Mouse (Mus musculus): ENCODE results near the gene Nxn. TPM values are rescaled to one million over a fixed set of nuclear protein-coding genes. Genes with fewer than 3 reads are reported as not detected.

Nxn gene
- total RNA-seq (2014; fragmentation: Nextera tagmentation): 4.4 TPM in 2 replicates
- 5.0 and 6.0 TPM in 2 replicates for total RNA-seq (2017)
- polyA plus RNA-seq (2012): 4.8 TPM in 2 replicates

DNA sequence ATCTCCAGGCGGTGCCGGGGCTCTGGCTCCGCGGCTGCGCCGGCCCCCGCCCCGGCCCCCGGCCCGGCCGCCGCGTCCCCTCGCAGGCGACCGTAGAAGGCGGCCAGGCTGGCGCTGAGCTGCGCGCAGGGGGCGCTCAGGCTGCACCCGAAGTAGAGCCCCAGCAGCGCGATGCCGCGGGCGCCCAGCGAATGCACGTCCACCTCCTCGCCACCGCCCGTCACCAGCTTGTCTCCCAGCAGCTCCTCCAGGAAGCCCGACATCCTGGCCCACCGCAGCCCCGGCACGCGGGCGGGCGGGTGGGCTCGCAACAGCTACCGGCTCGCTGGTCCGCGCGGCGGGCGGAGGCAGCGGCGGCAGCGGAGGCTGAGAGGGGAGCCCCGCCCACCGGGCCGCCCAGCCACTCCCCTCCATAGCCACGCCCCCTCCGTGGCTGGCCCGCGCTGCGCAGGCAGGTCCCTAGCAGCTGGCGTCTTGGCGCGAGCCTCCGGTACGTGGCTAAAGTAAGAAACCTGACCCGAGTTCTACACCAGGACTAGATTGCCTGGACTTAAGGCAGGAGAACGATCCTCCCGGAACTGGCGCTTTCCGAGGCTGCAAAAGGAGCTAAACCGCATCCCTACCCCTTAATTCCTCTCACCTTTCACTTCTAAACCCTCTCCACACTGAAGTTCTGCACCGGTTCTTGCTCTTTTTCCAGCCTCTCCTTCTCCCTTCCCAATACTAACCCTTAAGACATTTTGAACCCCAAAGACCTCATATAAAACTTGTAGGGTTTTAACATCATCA, at the start of gene Nxn:
Gene Nxn (minus strand): TSS at position 343 of the 789 bp plus-strand sequence.
- peak within 1 kb of the TSS; percentile 80 for H3K4me3 ChIP-seq (ENCODE audit: low read depth, low read length)
- no peaks in the 10 kb centered on the region for H3K36me3 ChIP-seq (replicated peaks)
- TF ChIP-seq GATA2 (IDR thresholded peaks at IDR 0.05; ENCODE audit: borderline replicate concordance, low read depth, low read length) (no peak), CTCF (IDR thresholded peaks at IDR 0.05; ENCODE audit: low read depth, low read length) (no peak), TAL1 (conservative IDR thresholded peaks at IDR 0.05; ENCODE audit: low read depth, low read length) (no peak), GATA1 (IDR thresholded peaks at IDR 0.05; ENCODE audit: borderline replicate concordance, low read length) (no peak), POLR2AphosphoS5 (IDR thresholded peaks at IDR 0.05; ENCODE audit: insufficient replicate concordance, low read depth, low read length) (no peak)
- DNase-seq (ENCODE audit: low spot score): peak; percentile 82
- H3K27me3 ChIP-seq (ENCODE audit: insufficient read depth, low read length): peaks cover 26% of the 10 kb centered on the region
- H3K9me3 ChIP-seq (replicated peaks): no peaks in the 10 kb centered on the region
- peak; percentile 54 for ATAC-seq (ENCODE audit: extremely low read depth, insufficient number of reproducible peaks, low FRiP score, poor library complexity, severe bottlenecking)
- H3K4me1 ChIP-seq (ENCODE audit: insufficient read depth, low read depth, low read length): peaks cover 32% of the 10 kb centered on the region

DNA sequence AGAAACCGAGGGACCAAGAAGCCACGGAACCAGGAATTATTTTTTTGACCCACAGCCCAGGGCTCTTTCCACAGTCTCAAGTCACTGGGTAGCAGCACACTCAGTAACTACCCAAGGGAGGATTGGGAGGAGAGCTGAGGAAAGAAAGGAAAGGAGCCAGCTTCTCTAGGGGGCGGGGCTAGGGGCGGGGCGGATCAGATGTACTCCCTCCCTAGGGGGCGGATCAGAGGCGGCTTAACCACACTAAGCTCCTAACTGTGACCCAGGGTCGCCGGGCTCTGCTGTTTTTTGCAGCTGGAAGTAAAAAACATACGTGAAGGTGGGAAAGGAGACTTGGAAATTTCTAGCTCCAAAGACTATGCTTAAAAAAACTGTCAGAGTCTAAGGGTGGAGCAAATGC, 47.3 kb upstream of the Nxn start:
- Histone ChIP-seq H3K4me3 (ENCODE audit: low read depth, low read length) (no peak overlapping the region), H3K36me3 (replicated peaks) (no peaks in the 10 kb centered on the region), H3K9me3 (replicated peaks) (no peaks in the 10 kb centered on the region), H3K27me3 (ENCODE audit: insufficient read depth, low read length) (peaks cover 64% of the 10 kb centered on the region), H3K4me1 (ENCODE audit: insufficient read depth, low read depth, low read length) (peaks cover 5% of the 10 kb centered on the region; the same call in 1 of the 2 replicates)
- ATAC-seq (ENCODE audit: extremely low read depth, insufficient number of reproducible peaks, low FRiP score, poor library complexity, severe bottlenecking) (no peak), DNase-seq (ENCODE audit: low spot score) (peak; percentile 38)
- no peak for TF ChIP-seq POLR2AphosphoS5 (IDR thresholded peaks at IDR 0.05; ENCODE audit: insufficient replicate concordance, low read depth, low read length)

DNA sequence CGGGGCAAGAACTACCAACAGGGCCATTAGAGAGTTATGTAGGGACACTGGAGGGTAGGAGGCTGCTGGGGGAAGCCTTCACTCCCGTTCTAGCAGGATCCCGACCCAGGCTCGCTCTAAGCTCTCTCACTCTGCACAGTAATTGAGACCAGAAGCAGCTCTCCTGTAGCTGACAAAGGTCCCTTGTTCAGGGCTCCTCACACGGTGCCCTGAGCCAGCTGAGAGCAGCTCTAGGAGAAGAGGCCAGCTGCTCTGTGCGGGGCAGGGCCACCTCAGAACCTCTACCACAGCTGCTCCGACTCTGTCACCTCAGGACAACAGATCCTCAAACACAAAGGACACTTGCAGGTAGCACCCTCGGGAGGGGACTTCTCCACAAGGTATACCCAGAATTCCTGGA, 46.5 kb upstream of the Nxn start:
- no peak for ATAC-seq (ENCODE audit: extremely low read depth, insufficient number of reproducible peaks, low FRiP score, poor library complexity, severe bottlenecking)
- Histone ChIP-seq H3K4me1 (ENCODE audit: insufficient read depth, low read depth, low read length) (peaks cover 5% of the 10 kb centered on the region; the same call in 1 of the 2 replicates), H3K27me3 (ENCODE audit: insufficient read depth, low read length) (peaks cover 67% of the 10 kb centered on the region), H3K36me3 (replicated peaks) (no peaks in the 10 kb centered on the region), H3K9me3 (replicated peaks) (no peaks in the 10 kb centered on the region), H3K4me3 (ENCODE audit: low read depth, low read length) (no peak overlapping the region)
- TF ChIP-seq TAL1 (conservative IDR thresholded peaks at IDR 0.05; ENCODE audit: low read depth, low read length) (no peak), GATA2 (IDR thresholded peaks at IDR 0.05; ENCODE audit: borderline replicate concordance, low read depth, low read length) (no peak), GATA1 (IDR thresholded peaks at IDR 0.05; ENCODE audit: borderline replicate concordance, low read length) (no peak), POLR2AphosphoS5 (IDR thresholded peaks at IDR 0.05; ENCODE audit: insufficient replicate concordance, low read depth, low read length) (no peak), CTCF (IDR thresholded peaks at IDR 0.05; ENCODE audit: low read depth, low read length) (no peak)
- no peak for DNase-seq (ENCODE audit: low spot score)

DNA sequence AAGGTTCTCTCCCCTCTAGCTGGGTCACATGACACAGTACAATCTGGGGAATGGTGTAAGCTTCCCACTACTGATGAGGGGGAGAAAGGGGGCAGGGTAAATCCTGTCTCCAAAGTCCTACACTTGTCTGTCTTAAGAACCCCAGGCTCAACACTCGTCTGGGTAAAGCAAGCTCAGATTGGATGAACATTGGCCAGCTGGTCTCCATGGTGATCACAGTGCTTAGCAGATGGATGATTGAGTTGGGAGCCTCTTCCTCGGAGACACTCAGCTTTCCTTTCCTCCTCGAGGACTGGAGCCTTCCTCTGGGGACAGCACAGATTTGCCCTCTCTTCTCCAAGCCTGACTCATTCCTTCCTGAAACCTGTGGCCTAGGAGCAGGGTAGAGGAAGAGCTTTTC, 40.7 kb upstream of the Nxn start:
- H3K4me3 ChIP-seq (ENCODE audit: low read depth, low read length): no peak overlapping the region
- TF ChIP-seq GATA1 (IDR thresholded peaks at IDR 0.05; ENCODE audit: borderline replicate concordance, low read length): no peak
- no peak for TF ChIP-seq POLR2AphosphoS5 (IDR thresholded peaks at IDR 0.05; ENCODE audit: insufficient replicate concordance, low read depth, low read length)
- no peak for TF ChIP-seq GATA2 (IDR thresholded peaks at IDR 0.05; ENCODE audit: borderline replicate concordance, low read depth, low read length)
- TF ChIP-seq TAL1 (conservative IDR thresholded peaks at IDR 0.05; ENCODE audit: low read depth, low read length): no peak
- no peak for TF ChIP-seq CTCF (IDR thresholded peaks at IDR 0.05; ENCODE audit: low read depth, low read length)
- no peaks in the 10 kb centered on the region for H3K4me1 ChIP-seq (ENCODE audit: insufficient read depth, low read depth, low read length)
- H3K36me3 ChIP-seq (replicated peaks): no peaks in the 10 kb centered on the region
- H3K27me3 ChIP-seq (ENCODE audit: insufficient read depth, low read length): peaks cover 56% of the 10 kb centered on the region
- no peaks in the 10 kb centered on the region for H3K9me3 ChIP-seq (replicated peaks)
- DNase-seq (ENCODE audit: low spot score): no peak
- no peak for ATAC-seq (ENCODE audit: extremely low read depth, insufficient number of reproducible peaks, low FRiP score, poor library complexity, severe bottlenecking)

DNA sequence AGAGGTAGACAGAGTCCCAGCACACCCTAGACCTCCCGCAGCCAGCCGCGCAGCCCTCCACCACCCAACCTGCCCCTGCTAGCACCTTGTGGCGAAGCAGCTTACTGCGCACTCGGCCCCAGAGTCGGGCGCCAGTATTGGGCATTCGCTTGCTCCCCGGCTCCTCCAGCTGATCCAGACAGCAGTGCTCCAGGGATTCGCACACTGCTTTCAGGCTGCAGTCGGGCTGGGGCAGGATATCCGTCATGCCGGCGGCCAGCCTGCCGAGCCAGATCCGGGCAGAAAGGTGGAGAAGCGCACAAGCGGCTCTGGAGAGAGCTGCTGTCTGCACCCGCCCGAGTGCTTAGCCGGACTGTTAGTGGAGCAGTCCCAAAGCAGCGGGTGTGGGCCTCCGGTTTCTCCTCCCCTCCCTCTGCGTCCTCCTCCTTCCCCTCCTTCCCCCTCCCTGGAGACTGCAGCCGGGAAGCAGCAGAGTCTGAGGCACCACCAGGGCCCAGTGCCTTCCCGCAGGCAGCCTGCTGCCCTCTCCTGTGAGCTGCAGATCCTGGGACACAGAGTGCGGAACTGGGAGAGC, 38.0 kb upstream of the Nxn start:
- DNase-seq (ENCODE audit: low spot score): no peak
- Histone ChIP-seq H3K27me3 (ENCODE audit: insufficient read depth, low read length) (peaks cover 40% of the 10 kb centered on the region), H3K4me1 (ENCODE audit: insufficient read depth, low read depth, low read length) (no peaks in the 10 kb centered on the region), H3K36me3 (replicated peaks) (no peaks in the 10 kb centered on the region), H3K4me3 (ENCODE audit: low read depth, low read length) (no peak overlapping the region), H3K9me3 (replicated peaks) (no peaks in the 10 kb centered on the region)
- ATAC-seq (ENCODE audit: extremely low read depth, insufficient number of reproducible peaks, low FRiP score, poor library complexity, severe bottlenecking): no peak
- TF ChIP-seq TAL1 (conservative IDR thresholded peaks at IDR 0.05; ENCODE audit: low read depth, low read length): no peak
- TF ChIP-seq POLR2AphosphoS5 (IDR thresholded peaks at IDR 0.05; ENCODE audit: insufficient replicate concordance, low read depth, low read length): no peak
- TF ChIP-seq GATA1 (IDR thresholded peaks at IDR 0.05; ENCODE audit: borderline replicate concordance, low read length): no peak
- no peak for TF ChIP-seq GATA2 (IDR thresholded peaks at IDR 0.05; ENCODE audit: borderline replicate concordance, low read depth, low read length)
- TF ChIP-seq CTCF (IDR thresholded peaks at IDR 0.05; ENCODE audit: low read depth, low read length): no peak

DNA sequence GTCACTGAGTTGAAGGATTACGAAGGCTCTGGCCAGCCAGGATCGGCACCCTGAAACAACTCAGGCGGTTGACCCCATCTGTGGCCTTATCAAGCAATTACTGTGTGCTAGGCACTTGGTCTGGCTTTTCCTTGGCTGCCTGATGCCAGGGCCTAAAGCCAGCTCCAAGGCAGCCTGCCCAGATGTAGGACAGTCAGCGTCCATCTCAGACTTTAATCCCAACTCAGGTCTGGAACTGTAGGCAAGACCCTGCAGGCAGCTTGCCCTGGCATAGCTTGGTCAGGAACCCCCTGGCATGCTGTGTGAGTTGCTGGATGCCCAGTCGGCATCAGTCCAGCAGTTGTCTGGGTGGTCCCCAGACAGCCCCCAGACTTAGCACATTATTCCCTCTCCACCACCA, 37.1 kb upstream of the Nxn start:
- H3K9me3 ChIP-seq (replicated peaks): no peaks in the 10 kb centered on the region
- ATAC-seq (ENCODE audit: extremely low read depth, insufficient number of reproducible peaks, low FRiP score, poor library complexity, severe bottlenecking): no peak
- peaks cover 37% of the 10 kb centered on the region for H3K27me3 ChIP-seq (ENCODE audit: insufficient read depth, low read length)
- DNase-seq (ENCODE audit: low spot score): no peak
- H3K4me1 ChIP-seq (ENCODE audit: insufficient read depth, low read depth, low read length): no peaks in the 10 kb centered on the region
- H3K36me3 ChIP-seq (replicated peaks): no peaks in the 10 kb centered on the region
- no peak overlapping the region for H3K4me3 ChIP-seq (ENCODE audit: low read depth, low read length)
- TF ChIP-seq CTCF (IDR thresholded peaks at IDR 0.05; ENCODE audit: low read depth, low read length) (no peak), TAL1 (conservative IDR thresholded peaks at IDR 0.05; ENCODE audit: low read depth, low read length) (no peak), POLR2AphosphoS5 (IDR thresholded peaks at IDR 0.05; ENCODE audit: insufficient replicate concordance, low read depth, low read length) (no peak), GATA1 (IDR thresholded peaks at IDR 0.05; ENCODE audit: borderline replicate concordance, low read length) (no peak), GATA2 (IDR thresholded peaks at IDR 0.05; ENCODE audit: borderline replicate concordance, low read depth, low read length) (no peak)
